Mouse (Mus musculus) testis, adult 2 months (tissue): Measurements from ENCODE around the gene Tnik.

Experiments
- CTCF ChIP-seq: fragments of 200-500 bp; IDR thresholded peaks from 2 replicates; pipeline ENCODE4 v1.5.1; 2012; ENCODE audit warnings: low read depth, mild to moderate bottlenecking, inconsistent platforms, low read length, moderate library complexity; ENCODE audit not compliant: control insufficient read depth, insufficient read depth, insufficient replicate concordance
- POLR2A ChIP-seq: fragments of 200-500 bp; IDR thresholded peaks from 2 replicates; pipeline ENCODE4 v1.6.1; 2012; ENCODE audit warnings: low read depth, mild to moderate bottlenecking, inconsistent platforms, low read length, moderate library complexity; ENCODE audit not compliant: control insufficient read depth

DNA sequence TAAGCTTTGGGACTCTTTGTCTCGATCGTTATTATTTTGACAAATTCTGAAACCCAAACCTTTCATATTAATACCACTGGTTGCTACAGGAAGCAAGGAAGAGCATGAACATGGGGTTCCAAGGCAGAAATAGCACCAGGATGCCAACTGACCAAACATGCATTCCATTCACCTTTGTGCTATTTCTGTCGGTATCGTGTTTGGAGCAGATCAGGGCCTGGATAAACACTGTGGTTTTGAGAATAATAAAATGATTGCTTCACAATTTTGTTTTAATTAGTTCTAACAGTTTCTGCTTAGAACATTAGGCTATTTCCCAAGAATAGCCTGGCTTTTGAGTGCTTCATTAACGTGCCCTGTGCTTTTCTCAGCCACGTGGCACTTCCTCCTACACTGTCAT lies 162.9 kb downstream of the Tnik start:
- TF ChIP-seq CTCF (no peak), POLR2A (no peak)
